Mouse (Mus musculus): ENCODE data around the gene Gjb6.

Gene Gjb6

GRCm38 (mm10) chr14:57084180-57084668 is 49.2 kb downstream of the Gjb6 start:
- no peak for DNase-seq (ENCODE audit: low spot score)

- DNase-seq (ENCODE audit: low spot score) = no peak
Measured at GRCm38 (mm10) chr14:57082863-57083262, 50.5 kb downstream of the Gjb6 start.

- no peak for DNase-seq (ENCODE audit: low spot score)
Measured at GRCm38 (mm10) chr14:57075537-57075936, 57.9 kb downstream of the Gjb6 start.

All from ovary, adult 18-20 months (tissue).